Mouse (Mus musculus) lung, embryonic 16.5 days (tissue): ENCODE data around the gene Fgfr2. TPM values are rescaled to one million over a fixed set of nuclear protein-coding genes. Genes with fewer than 3 reads are reported as not detected.
"Not testable (repeated sequence)": the region's sequence is repeated elsewhere in the genome, so short reads cannot be mapped to it uniquely, and the experiment has no call there.

Experiments used
- ATAC-seq: fragments of 200-750 bp; cut with Nextera tagmentation; 2 replicates; pipeline ENCODE4 v1.8.0; 2017; ENCODE audit warnings: low read depth, mild to moderate bottlenecking, moderate library complexity
- H3K27ac ChIP-seq: fragments of 300-500 bp; sonication (generic); 2 replicates; pipeline ENCODE4 v1.5.1; 2014; ENCODE audit warnings: mild to moderate bottlenecking, control low read depth, low read length
- H3K27me3 ChIP-seq: fragments of 300-500 bp; sonication (generic); 2 replicates; pipeline ENCODE4 v1.6.1; 2014; ENCODE audit warnings: low read depth, low read length, mixed read lengths; ENCODE audit not compliant: control insufficient read depth, insufficient read depth
- H3K36me3 ChIP-seq: fragments of 300-500 bp; sonication (generic); 2 replicates; pipeline ENCODE4 v1.6.1; 2014; ENCODE audit warnings: low read length; ENCODE audit not compliant: control insufficient read depth, insufficient read depth
- H3K4me1 ChIP-seq: fragments of 300-500 bp; sonication (generic); replicated peaks from 2 replicates; pipeline ENCODE4 v1.6.1; 2014; ENCODE audit warnings: low read length, mixed read lengths; ENCODE audit not compliant: control insufficient read depth, insufficient read depth
- H3K4me2 ChIP-seq: fragments of 300-500 bp; sonication (generic); 2 replicates; pipeline ENCODE4 v1.6.1; 2014; ENCODE audit warnings: low read depth, low read length, control low read depth
- H3K4me3 ChIP-seq: fragments of 300-500 bp; sonication (generic); 2 replicates; pipeline ENCODE4 v1.5.1; 2014; ENCODE audit warnings: mild to moderate bottlenecking, low read length, control low read depth
- H3K9ac ChIP-seq: fragments of 300-500 bp; sonication (generic); 2 replicates; pipeline ENCODE4 v1.6.1; 2014; ENCODE audit warnings: low read length, control low read depth
- H3K9me3 ChIP-seq: fragments of 300-500 bp; sonication (generic); 2 replicates; pipeline ENCODE4 v1.6.1; 2016; ENCODE audit warnings: low read length; ENCODE audit not compliant: control insufficient read depth
- WGBS: fragments of 180-500 bp; shearing (Covaris S2); extraction: QIAGEN DNeasy Blood & Tissue Kit; methylation state at CpG from one replicate; pipeline ENCODE4 v1.1.7; 2014; 5-methylcytosine and 5-hydroxymethylcytosine counted together
- polyA plus RNA-seq: library from polyadenylated mRNA; unstranded; fragments of >200 nt; fragmentation: Nextera tagmentation; extraction: Ambion mirVana; gene quantifications from 2 replicates; pipeline ENCODE4 v1.2.1, GENCODE M21; 2015

Gene Fgfr2
- polyA plus RNA-seq, 1 experiment from 2014 or later = 175 TPM

GRCm38 (mm10) chr7:132506226-132506625, 616.9 kb downstream of the Fgfr2 start:
- Histone ChIP-seq H3K27me3 (no peaks in the 10 kb centered on the region), H3K4me3 (no peak overlapping the region), H3K27ac (no peak overlapping the region), H3K9me3 (no peaks in the 10 kb centered on the region), H3K4me2 (no peak overlapping the region), H3K4me1 (no peaks in the 10 kb centered on the region), H3K36me3 (no peaks in the 10 kb centered on the region), H3K9ac (no peak overlapping the region)
- WGBS = 30% methylated on average over 5 of the region's 5 CpGs
- ATAC-seq = no peak

- not testable (repeated sequence) for ATAC-seq, H3K36me3 ChIP-seq, H3K27ac ChIP-seq, H3K9ac ChIP-seq, H3K9me3 ChIP-seq, H3K4me3 ChIP-seq, H3K4me2 ChIP-seq, H3K4me1 ChIP-seq, H3K27me3 ChIP-seq
Observed at GRCm38 (mm10) chr7:132502445-132502844, 620.7 kb downstream of the Fgfr2 start.

GRCm38 (mm10) chr7:132497142-132497541, 626.0 kb downstream of the Fgfr2 start:
- no peak overlapping the region for H3K4me2 ChIP-seq

GRCm38 (mm10) chr7:132494263-132494662, 628.9 kb downstream of the Fgfr2 start:
- Histone ChIP-seq H3K4me3 (no peak overlapping the region), H3K27ac (no peak overlapping the region), H3K9me3 (no peaks in the 10 kb centered on the region), H3K4me2 (no peak overlapping the region), H3K9ac (no peak overlapping the region), H3K36me3 (no peaks in the 10 kb centered on the region), H3K4me1 (no peaks in the 10 kb centered on the region), H3K27me3 (no peaks in the 10 kb centered on the region)
- no peak for ATAC-seq
- 37% methylated on average over 4 of the region's 4 CpGs for WGBS

More at GRCm38 (mm10) chr7:132497142-132497541, 626.0 kb downstream of the Fgfr2 start:
- H3K9ac ChIP-seq = no peak overlapping the region
- no peaks in the 10 kb centered on the region for H3K27me3 ChIP-seq
- H3K9me3 ChIP-seq = no peaks in the 10 kb centered on the region
- no peak for ATAC-seq
- H3K36me3 ChIP-seq = no peaks in the 10 kb centered on the region
- no peak overlapping the region for H3K27ac ChIP-seq
- no peaks in the 10 kb centered on the region for H3K4me1 ChIP-seq
- no peak overlapping the region for H3K4me3 ChIP-seq
- WGBS = 91% methylated on average over 3 of the region's 3 CpGs

GRCm38 (mm10) chr7:132493632-132494031, 629.5 kb downstream of the Fgfr2 start:
- H3K27me3 ChIP-seq = no peaks in the 10 kb centered on the region
- H3K9ac ChIP-seq = no peak overlapping the region
- no peak for ATAC-seq
- no peak overlapping the region for H3K4me2 ChIP-seq
- H3K4me3 ChIP-seq = no peak overlapping the region
- H3K36me3 ChIP-seq = no peaks in the 10 kb centered on the region
- no peaks in the 10 kb centered on the region for H3K4me1 ChIP-seq
- no peak overlapping the region for H3K27ac ChIP-seq
- WGBS = 53% methylated on average over 3 of the region's 3 CpGs
- H3K9me3 ChIP-seq = no peaks in the 10 kb centered on the region

- Histone ChIP-seq H3K4me1 (no peaks in the 10 kb centered on the region), H3K36me3 (no peaks in the 10 kb centered on the region), H3K27me3 (no peaks in the 10 kb centered on the region), H3K4me2 (no peak overlapping the region), H3K4me3 (no peak overlapping the region), H3K9ac (no peak overlapping the region), H3K27ac (no peak overlapping the region), H3K9me3 (no peaks in the 10 kb centered on the region)
- ATAC-seq = no peak
- WGBS = 91% methylated on average over 7 of the region's 7 CpGs
Observed at GRCm38 (mm10) chr7:132491902-132492301, 631.2 kb downstream of the Fgfr2 start.

GRCm38 (mm10) chr7:132487361-132487760, 635.8 kb downstream of the Fgfr2 start:
- H3K4me2 ChIP-seq = no peak overlapping the region
- H3K9ac ChIP-seq = no peak overlapping the region
- no peaks in the 10 kb centered on the region for H3K4me1 ChIP-seq
- H3K36me3 ChIP-seq = no peaks in the 10 kb centered on the region
- no peak overlapping the region for H3K4me3 ChIP-seq
- WGBS = 53% methylated on average over 6 of the region's 6 CpGs
- ATAC-seq = no peak
- no peaks in the 10 kb centered on the region for H3K27me3 ChIP-seq
- H3K9me3 ChIP-seq = no peaks in the 10 kb centered on the region
- no peak overlapping the region for H3K27ac ChIP-seq

GRCm38 (mm10) chr7:132486403-132487178, 636.6 kb downstream of the Fgfr2 start:
- no peak overlapping the region for H3K27ac ChIP-seq
- no peak overlapping the region for H3K9ac ChIP-seq
- ATAC-seq = no peak
- 75% methylated on average over 9 of the region's 9 CpGs for WGBS
- H3K4me3 ChIP-seq = no peak overlapping the region
- H3K27me3 ChIP-seq = no peaks in the 10 kb centered on the region
- no peaks in the 10 kb centered on the region for H3K9me3 ChIP-seq
- no peaks in the 10 kb centered on the region for H3K4me1 ChIP-seq
- H3K4me2 ChIP-seq = no peak overlapping the region
- H3K36me3 ChIP-seq = no peaks in the 10 kb centered on the region

- Histone ChIP-seq H3K36me3 (no peaks in the 10 kb centered on the region), H3K9ac (no peak overlapping the region), H3K27me3 (no peaks in the 10 kb centered on the region), H3K4me1 (no peaks in the 10 kb centered on the region), H3K9me3 (no peaks in the 10 kb centered on the region), H3K4me3 (no peak overlapping the region), H3K4me2 (no peak overlapping the region), H3K27ac (no peak overlapping the region)
- 46% methylated on average over 5 of the region's 5 CpGs for WGBS
- no peak for ATAC-seq
Observed at GRCm38 (mm10) chr7:132484424-132484823, 638.7 kb downstream of the Fgfr2 start.
